Mouse (Mus musculus): Measurements from ENCODE around the gene Hipk2.

The Hipk2 gene

GRCm38 (mm10) chr6:38795096-38795816 is 80.7 kb downstream of the Hipk2 start:
- DNase-seq (ENCODE audit: low read depth, low spot score), result no peak

DNA sequence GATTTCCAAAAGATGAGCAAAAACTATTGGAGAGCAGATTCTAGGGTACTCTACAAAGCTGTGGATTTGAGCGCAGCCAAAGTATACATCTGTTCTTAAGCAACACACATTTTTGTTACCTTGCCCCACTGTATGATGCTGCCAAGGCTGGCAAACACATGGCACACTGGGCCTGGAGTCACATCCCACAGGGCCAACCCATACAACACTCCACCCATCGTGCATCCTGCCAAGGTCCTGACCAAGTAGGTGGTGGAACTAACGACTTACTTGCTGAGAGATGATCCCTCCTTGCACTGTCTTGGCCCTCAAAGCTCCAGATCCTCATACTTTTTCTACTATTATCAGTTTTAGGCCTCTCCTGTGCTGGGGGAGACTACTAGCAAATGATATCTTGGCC is 83.0 kb downstream of the Hipk2 start:
- DNase-seq (ENCODE audit: low read depth, low spot score), result no peak

DNA sequence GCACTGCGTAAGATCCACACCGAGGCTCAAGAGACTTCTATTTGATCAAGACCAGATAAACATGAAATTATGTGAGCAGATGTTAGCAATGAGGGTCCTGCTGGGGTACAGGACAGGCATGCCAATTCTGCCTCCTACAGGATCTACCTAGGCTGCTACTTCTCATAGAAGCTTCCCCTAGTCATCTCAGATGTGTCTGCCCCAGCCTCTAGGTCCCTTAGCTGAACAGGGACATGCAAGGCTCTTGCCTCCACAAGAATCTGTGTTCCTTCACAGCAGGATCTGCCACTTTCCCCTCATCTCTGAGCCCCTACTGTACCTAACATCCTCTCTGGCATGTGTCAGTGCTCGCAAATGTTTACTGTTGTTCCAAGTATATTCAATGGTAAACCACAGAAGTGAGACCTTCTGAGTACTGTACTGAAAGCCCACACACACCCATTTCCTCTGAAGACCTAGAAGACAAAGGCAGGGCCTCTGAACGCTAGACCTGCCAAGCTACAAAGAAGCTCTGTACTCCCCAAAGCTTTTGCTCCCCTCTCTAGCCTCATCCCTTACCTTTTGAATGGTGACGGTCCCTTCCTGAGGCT is 86.6 kb downstream of the Hipk2 start:
- DNase-seq (ENCODE audit: low read depth, low spot score), result no peak

DNA sequence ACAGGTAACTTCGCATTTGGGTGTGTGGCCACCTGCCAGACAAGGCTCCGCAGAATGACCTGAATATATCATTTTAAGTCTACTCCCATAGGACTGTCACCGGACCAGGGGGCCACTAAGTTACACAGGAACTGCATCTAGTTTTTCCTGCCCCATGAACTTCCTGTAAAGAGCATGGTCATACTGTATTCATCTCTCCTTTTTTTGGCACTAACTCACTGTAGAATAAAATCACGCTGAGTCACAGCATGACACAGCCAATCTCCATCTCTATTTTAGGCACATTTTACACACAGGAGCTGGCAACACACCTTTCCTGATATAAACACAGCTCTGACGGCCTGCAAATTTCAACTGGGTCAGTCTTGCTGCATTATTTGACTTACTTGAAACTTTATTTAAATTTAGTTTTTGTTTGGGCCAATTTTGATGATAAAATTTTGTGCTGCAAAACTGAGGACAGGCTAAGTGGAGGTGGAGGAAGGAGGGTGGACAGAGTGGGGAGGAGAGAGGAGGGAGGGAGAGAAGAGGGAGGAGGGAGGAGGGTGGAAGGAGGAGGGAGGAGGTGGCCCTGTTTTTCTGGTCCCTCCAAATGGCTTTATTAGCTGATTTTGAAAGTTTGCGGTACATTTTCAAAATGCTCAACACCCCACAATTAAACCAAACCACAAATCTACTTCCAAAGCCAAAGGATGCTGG is 88.0 kb downstream of the Hipk2 start:
- no peak for DNase-seq (ENCODE audit: low read depth, low spot score)

DNA sequence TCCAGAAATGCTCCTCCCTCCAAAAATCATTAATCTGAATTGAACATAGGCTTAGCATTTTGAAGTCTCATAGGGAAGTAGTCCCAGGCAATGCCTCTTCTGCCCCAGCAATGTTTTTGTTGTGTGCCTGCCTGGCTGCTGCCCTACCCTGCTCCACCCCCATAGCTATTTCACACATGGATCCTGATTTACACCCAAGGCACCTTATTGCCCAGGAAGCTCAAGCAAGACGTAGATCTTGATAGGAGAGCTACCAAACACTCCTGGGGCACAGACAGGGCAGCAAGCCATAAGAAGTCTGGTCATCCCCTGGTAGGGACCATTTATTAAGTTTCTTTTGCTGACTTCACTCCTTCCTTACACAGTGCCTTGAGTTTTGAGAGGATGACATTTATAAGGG is 88.8 kb downstream of the Hipk2 start:
- DNase-seq (ENCODE audit: low read depth, low spot score), result no peak

DNA sequence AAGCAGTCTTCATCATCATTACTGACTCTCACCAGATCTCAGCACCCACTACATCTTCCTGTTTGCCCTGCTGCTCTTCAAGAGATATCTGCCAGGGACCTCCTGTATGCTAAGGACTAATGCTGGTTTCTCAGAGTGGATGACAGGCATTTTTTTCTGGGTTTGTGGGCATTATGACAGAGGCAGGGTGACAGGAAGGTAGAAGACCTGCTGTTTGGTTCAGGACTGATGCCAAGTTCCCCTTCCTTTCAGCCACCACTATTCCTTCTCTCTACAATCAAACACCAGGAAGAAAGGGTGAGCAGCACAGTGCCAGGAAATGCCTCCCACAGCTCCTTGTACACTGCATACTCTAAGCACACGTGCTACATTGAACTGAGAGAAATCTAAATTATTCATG is 90.2 kb downstream of the Hipk2 start:
- DNase-seq (ENCODE audit: low read depth, low spot score), result no peak

GRCm38 (mm10) chr6:38779411-38779810 is 96.6 kb downstream of the Hipk2 start:
- no peak for DNase-seq (ENCODE audit: low read depth, low spot score)

- DNase-seq (ENCODE audit: low read depth, low spot score), result no peak
Observed at GRCm38 (mm10) chr6:38778887-38779286, 97.1 kb downstream of the Hipk2 start.

DNA sequence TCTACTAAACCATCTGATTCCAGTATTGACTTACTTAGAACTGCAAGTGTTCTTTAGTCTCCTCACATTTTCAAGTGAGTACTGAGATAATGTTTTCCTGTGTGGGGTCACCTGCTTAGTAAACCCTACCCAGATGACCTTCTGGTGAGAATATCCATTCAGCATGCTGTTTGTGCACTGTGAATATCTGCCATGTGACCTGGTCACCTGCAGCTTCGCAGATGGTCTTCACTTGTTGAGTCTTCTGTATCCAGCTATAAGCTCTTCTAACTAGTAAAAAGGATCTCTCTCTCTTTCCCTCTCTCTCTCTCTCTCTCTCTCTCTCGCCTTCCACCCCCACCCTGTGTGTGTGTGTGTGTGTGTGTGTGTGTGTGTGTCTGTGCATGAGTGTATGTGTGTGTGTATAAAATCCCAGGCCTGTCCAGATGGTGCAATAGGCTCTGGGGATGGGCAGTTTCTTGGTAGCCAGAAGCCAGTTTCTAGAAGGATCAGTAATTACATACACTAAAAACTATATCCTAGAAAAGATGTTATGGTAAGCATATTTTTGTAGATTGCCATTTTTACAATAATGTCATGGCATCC is 99.9 kb downstream of the Hipk2 start:
- no peak for DNase-seq (ENCODE audit: low read depth, low spot score)

DNA sequence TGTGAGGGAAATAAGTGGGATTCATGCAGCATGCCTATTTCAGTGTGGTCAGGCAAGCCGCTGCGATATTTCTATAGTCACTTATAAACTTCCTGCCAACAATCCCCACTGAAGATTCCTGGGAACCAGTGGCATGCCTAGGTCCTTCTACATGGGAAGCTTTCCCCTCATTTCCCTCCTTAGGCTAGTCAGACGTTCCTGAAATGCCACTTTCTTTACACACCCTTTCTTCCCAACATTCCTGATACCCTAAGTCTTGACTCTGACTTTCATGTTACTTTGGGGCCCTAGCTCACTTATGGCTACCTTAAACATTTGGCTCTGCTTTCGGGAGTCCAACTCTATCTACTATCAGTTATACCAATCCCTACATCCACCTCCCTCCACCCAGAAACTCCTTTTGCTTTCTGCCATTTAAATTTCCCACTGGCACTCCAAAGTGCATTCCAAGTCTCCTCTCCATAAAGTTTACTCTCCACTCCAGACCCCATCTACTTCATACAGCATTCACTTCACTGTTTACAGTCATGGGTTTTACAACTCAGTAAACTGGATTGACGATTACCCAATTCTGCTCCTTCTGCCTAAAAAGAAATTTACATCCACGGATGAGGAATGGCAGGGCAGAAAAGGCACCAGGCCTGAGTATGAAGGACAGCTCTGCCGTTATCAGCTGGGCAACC is 103.0 kb downstream of the Hipk2 start:
- no peak for DNase-seq (ENCODE audit: low read depth, low spot score)

GRCm38 (mm10) chr6:38771061-38771667 is 104.8 kb downstream of the Hipk2 start:
- no peak for DNase-seq (ENCODE audit: low read depth, low spot score)

DNA sequence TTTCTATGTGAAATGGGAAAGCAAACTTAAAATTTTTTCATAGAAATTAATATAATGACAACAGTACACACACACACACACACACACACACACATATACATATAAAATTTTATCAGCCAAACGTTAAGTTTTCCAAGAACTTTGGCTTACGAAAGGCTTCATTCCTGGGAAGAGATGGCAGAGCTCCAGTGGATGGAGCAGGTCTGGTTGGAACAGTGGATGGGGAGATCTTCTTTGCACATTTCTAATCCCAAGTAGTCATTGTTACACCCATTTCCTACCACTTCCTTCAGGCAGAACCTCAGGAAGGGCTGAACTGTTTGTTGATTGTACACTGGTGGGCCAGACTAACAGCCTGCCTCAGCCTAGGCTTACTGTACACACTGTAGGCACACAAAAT is 106.3 kb downstream of the Hipk2 start:
- DNase-seq (ENCODE audit: low read depth, low spot score), result no peak

- DNase-seq (ENCODE audit: low read depth, low spot score), result no peak
Observed at GRCm38 (mm10) chr6:38762588-38763265, 113.2 kb downstream of the Hipk2 start.

- no peak for DNase-seq (ENCODE audit: low read depth, low spot score)
Observed at GRCm38 (mm10) chr6:38762006-38762405, 114.0 kb downstream of the Hipk2 start.

- DNase-seq (ENCODE audit: low read depth, low spot score), result no peak
Observed at GRCm38 (mm10) chr6:38760911-38761706, 114.9 kb downstream of the Hipk2 start.

- DNase-seq (ENCODE audit: low read depth, low spot score), result no peak
Observed at GRCm38 (mm10) chr6:38759922-38760620, 115.9 kb downstream of the Hipk2 start.

GRCm38 (mm10) chr6:38759186-38759585 is 116.8 kb downstream of the Hipk2 start:
- DNase-seq (ENCODE audit: low read depth, low spot score), result no peak

- DNase-seq (ENCODE audit: low read depth, low spot score), result no peak
Observed at GRCm38 (mm10) chr6:38757597-38757996, 118.4 kb downstream of the Hipk2 start.

GRCm38 (mm10) chr6:38756968-38757367 is 119.0 kb downstream of the Hipk2 start:
- DNase-seq (ENCODE audit: low read depth, low spot score), result no peak

- DNase-seq (ENCODE audit: low read depth, low spot score), result no peak
Observed at GRCm38 (mm10) chr6:38755961-38756360, 120.0 kb downstream of the Hipk2 start.

Data from brain, embryonic 18.5 days (tissue).